Mouse (Mus musculus) C2C12 (cell line): ENCODE results near the gene Tmem97.

Source experiments
- CTCF ChIP-seq: IDR thresholded peaks from one replicate; pipeline ENCODE4 v1.5.1; 2011; ENCODE audit not compliant: control insufficient read depth, insufficient read depth, insufficient read length
- MAX ChIP-seq: IDR thresholded peaks from one replicate; pipeline ENCODE4 v1.6.1; 2011; ENCODE audit warnings: mild to moderate bottlenecking, control low read depth
- USF1 ChIP-seq: IDR thresholded peaks from one replicate; pipeline ENCODE4 v1.6.1; 2011; ENCODE audit warnings: low read depth, mild to moderate bottlenecking, control low read depth, moderate library complexity

GRCm38 (mm10) chr11:78586099-78586498, 35.5 kb upstream of the Tmem97 start:
- TF ChIP-seq USF1 (no peak), CTCF (no peak), MAX (no peak)
